Mouse (Mus musculus): ENCODE data around the gene Pitpnb.
A peak's percentile ranks its signal among the peaks of the same experiment; 100 is the strongest.

Pitpnb gene

GRCm38 (mm10) chr5:111330417-111331098, at the start of gene Pitpnb:
Gene Pitpnb (plus strand): TSS chr5:111330763.
- peak; percentile 99 for DNase-seq (ENCODE audit: low read depth, low spot score)

DNA sequence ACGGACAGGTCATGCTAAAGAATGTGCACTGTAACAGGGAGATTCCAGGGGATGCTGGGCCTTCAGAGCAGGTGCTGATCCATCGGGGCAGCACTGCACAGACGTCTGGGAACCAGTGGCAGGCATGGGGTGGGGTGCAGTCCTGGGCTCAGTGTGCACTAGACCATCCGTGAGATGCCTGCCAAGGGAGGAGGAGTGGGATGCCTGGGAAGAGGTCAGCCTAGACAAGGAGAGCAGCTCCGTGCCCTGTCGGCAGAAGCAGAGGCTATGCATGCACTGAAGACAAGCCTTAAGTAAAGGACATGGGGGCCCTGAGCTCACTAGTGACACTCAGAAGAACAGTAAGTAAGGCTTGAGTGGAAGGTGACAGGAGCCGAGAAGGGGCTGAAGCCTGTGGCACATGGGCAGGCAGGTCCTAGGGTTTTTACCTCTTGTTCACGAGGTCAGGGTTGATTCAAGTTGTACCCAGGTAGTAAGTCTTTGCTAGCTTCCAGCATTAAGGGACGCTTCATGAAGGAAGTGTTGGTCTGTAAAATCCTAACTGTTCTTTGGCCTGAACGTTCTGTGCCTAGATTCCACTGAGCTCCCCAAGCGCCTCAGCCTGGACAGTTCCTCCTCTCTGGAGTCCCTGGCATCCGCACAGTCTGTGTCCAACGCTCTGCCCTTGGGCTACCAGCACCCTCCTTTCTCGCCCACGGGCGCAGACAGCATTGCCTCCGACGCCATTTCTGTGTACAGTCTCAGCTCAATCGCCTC, 46.0 kb upstream of the Pitpnb start:
- no peak for DNase-seq (ENCODE audit: low read depth, low spot score)

DNA sequence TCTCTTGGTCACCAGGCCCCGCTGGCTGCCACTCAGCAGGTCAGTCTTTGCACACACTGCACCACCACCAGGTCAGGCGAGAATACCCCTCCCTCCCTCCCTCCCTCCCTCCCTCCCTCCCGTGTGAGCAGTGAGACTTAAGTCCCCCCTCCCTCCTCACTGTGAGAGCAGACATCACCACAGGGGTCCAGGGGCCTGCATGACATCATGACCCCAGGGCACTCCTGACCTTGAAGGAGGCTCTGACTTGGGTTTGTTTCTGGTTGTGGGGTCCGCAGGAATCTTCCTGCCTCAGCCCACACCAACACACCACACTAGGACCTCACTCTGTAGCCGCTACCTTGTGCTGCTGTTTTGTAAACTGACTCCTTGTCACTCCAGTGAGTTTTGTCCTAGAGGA, 43.0 kb upstream of the Pitpnb start:
- no peak for DNase-seq (ENCODE audit: low read depth, low spot score)

DNA sequence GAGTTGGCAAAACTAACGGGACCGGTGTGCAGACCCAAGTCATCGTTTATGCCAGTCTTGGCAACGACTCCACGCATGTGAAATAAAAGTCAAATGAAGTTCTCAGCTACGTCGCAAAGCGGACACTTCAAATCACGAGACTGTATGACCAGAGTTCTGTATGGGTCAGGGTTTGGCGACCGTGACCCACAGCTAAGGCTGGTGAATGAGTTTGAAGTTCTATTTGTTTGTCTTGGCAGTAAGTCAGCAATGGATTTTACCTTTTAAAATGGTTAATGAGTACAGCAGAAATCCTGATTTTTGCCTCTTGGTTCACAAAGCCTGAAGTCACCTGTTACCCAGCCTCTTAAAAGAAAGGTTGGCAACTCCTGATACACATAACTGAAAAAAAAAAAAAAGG, 42.1 kb upstream of the Pitpnb start:
- no peak for DNase-seq (ENCODE audit: low read depth, low spot score)

- DNase-seq (ENCODE audit: low read depth, low spot score), result peak; percentile 61
Observed at GRCm38 (mm10) chr5:111290071-111290470, 40.5 kb upstream of the Pitpnb start.

GRCm38 (mm10) chr5:111291639-111292038, 38.9 kb upstream of the Pitpnb start:
- peak; percentile 92 for DNase-seq (ENCODE audit: low read depth, low spot score)

DNA sequence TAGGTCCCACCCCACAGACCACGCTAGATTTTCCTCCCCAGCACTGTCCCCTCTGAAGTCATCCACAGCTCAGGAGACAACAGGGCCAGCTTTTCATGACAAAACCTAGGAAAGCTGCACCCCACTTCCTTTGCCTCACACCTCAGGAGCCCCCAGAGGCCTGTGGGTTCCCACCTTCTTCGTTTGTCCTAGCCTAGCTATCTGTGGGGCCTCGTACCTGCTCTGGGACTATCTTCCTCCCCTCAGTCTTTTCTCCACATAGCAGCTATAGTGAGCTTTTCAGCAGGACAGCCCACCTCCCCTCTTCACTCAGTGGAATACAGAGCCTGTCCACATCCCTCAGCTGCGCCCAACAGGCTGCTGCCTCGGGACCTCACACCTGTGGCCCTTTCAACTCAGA, 32.8 kb upstream of the Pitpnb start:
- DNase-seq (ENCODE audit: low read depth, low spot score), result no peak

- no peak for DNase-seq (ENCODE audit: low read depth, low spot score)
Observed at GRCm38 (mm10) chr5:111298706-111299105, 31.9 kb upstream of the Pitpnb start.

- peak; percentile 16 for DNase-seq (ENCODE audit: low read depth, low spot score)
Observed at GRCm38 (mm10) chr5:111300776-111301175, 29.8 kb upstream of the Pitpnb start.

DNA sequence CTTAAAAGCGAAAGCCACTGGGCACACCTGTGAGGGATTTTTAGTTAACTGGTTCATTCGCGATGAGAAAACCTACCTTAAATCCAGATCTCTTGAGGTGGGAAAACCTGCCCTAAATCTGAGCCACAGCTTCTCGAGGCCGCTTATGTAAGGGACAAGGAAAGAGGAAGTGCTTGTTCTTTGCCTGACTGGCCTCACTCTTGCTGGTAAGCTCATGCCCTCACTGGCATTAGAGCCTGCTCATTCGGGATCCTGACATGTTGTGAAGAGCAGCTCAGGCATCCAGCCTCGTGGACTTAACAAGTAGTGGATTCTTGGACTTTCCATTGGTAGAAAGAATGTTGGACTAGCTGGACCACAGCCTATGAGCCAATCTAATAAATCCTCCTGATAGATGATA, 28.8 kb upstream of the Pitpnb start:
- no peak for DNase-seq (ENCODE audit: low read depth, low spot score)

DNA sequence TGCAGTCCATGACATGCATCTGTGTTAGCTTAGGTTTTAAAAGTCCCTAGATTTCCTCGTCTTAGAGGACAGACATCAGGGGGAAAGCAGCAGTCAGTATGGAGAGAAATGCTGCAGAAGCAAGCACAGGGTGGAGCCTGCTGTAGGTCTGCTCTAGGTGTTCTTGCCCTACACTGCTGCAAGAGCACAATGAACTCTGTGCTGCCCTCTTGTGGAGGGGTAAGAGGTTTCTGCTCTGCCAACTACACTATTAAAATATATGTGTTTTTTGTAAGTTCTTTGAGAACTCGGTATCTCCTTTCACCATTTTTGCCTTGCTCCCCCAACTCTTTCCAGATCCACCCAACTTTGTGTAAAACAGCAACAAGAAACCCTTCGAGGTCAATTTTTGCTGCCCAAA, 25.8 kb upstream of the Pitpnb start:
- DNase-seq (ENCODE audit: low read depth, low spot score), result no peak

DNA sequence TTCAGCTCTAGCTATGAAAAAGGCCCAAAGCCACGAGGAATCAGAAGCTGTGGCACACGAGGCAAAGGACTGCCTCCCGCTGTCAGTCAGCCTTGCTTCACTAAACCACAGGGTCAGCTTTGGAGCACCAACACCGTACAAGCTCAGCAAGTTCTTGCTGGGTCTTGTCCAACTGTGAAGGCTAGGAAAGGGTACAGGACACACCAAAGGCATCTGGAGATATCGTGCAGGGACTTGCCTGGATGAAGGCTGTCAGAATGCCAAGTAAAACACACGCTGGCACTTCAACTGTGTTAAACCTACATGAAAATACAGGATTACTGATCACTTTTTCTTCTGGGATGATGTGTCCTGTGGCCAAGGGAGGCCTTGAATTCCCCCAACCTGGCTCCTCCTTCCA, 20.4 kb upstream of the Pitpnb start:
- DNase-seq (ENCODE audit: low read depth, low spot score), result no peak

GRCm38 (mm10) chr5:111313833-111314232, 16.7 kb upstream of the Pitpnb start:
- DNase-seq (ENCODE audit: low read depth, low spot score), result no peak

GRCm38 (mm10) chr5:111315061-111315460, 15.5 kb upstream of the Pitpnb start:
- no peak for DNase-seq (ENCODE audit: low read depth, low spot score)

- no peak for DNase-seq (ENCODE audit: low read depth, low spot score)
Observed at GRCm38 (mm10) chr5:111317526-111317925, 13.0 kb upstream of the Pitpnb start.

GRCm38 (mm10) chr5:111318946-111319345, 11.6 kb upstream of the Pitpnb start:
- no peak for DNase-seq (ENCODE audit: low read depth, low spot score)

GRCm38 (mm10) chr5:111325813-111326212, 4.8 kb upstream of the Pitpnb start:
- no peak for DNase-seq (ENCODE audit: low read depth, low spot score)

DNA sequence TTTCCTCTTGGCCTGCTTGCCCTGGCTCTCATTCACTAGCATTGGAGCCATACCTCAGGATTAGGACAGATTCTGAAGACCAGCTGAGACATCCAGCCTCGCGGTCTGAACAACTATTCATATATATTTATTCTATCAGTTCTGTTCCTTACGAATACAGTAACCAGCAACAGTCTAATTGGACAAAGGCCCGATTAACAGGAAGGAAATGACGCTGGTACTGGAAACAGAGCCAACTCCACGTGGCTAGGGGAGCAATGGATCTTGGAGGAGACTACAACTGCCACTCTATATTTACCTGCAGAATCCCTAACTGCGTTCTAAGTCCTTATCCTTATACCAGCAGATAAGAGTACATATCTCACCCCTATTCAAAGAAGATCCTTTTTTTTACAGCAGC, 3.1 kb upstream of the Pitpnb start:
- no peak for DNase-seq (ENCODE audit: low read depth, low spot score)

DNA sequence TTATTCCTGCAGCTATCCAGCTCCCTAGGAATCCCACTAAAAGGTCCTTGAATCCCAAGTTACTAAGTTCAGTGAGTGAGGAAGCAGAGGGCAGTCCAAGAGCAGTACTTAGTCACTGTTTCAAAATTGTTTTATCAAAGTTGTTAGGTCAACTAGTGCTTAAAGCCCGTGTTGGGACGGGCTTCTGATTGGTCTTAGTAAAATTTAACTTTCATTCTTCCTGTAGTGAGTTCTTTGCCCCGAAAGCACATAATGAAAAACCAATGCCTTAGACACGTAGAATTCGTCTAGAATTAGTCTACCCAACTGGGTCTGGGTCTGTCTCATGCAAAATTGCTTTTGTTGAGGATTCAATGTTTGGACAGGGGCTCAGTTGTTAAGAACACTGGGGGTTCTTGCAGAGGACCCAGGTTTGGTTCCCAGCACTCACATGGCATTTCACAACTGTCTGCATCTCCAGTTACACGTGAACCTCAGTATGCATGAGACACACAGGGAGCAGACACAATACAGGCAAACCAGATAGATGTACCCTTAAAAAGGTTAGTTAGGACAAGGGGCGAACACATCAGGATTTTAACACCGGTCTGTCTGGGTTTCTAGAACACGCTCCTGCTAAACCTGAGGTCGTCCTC, 664 bp upstream of the Pitpnb start:
- DNase-seq (ENCODE audit: low read depth, low spot score), result no peak

GRCm38 (mm10) chr5:111331099-111331435, 504 bp downstream of the Pitpnb start:
- peak; percentile 17 for DNase-seq (ENCODE audit: low read depth, low spot score)

- no peak for DNase-seq (ENCODE audit: low read depth, low spot score)
Observed at GRCm38 (mm10) chr5:111335939-111336691, 5.6 kb downstream of the Pitpnb start.

DNA sequence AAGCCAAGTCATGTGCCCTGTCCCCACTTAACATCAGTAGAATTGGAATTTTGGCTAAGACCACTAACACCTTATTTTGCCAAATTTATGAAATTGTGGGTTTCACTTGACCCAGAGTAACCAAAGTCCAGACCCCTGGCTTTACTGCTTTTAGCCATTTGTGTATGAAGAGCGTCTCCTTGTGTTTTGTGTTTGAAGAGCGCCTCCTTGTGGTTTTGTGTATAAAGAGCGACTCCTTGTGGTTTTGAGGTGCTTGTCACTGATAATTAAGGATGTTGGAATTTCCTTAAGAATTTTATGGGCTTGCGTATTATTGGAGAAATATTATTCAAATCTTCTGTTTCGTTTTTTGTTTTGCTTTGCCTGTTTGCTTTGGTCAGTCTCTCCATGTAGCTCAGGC, 11.0 kb downstream of the Pitpnb start:
- peak; percentile 62 for DNase-seq (ENCODE audit: low read depth, low spot score)
